Mouse (Mus musculus): Measurements from ENCODE around the gene Ank3. TPM values are rescaled to one million over a fixed set of nuclear protein-coding genes. Genes with fewer than 3 reads are reported as not detected.

Ank3 gene
- polyA plus RNA-seq, 1 experiment from 2014 or later, result 70.0 TPM

DNA sequence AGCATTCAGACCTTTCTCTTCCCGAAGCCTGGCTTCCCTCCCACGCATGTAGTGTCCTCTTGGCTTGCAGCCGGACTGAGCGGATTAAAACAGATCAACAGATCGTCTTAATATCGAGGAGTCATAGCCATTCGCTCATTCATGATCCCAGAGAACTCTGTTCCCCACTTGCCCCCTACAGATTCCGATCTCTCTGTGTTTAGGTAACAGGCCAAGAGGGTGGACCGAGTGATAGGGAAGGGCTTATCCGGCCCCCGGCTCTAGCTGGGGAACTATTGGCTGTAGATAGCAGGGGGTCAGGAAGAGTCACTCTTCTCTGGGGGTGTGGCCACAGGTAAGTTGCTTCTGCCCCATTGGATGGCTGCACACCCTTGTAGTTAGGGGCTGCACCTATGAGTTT is 525.7 kb downstream of the Ank3 start:
- peak overlapping the region; percentile 49 for H3K4me2 ChIP-seq (ENCODE audit: low read depth)
- H3K9ac ChIP-seq (ENCODE audit: low read length), result no peak overlapping the region
- H3K36me3 ChIP-seq (ENCODE audit: control insufficient read depth, insufficient read depth, low read length), result no peaks in the 10 kb centered on the region
- DNase-seq (ENCODE audit: low spot score) (no peak), ATAC-seq (ENCODE audit: insufficient read depth, low FRiP score, low TSS enrichment) (0 out of 2 replicates have a peak, but pooled peaks have one; percentile 27)
- H3K4me1 ChIP-seq (ENCODE audit: control insufficient read depth, insufficient read depth, low read length), result peaks cover 17% of the 10 kb centered on the region; the same call in 1 of the 2 replicates
- no peaks in the 10 kb centered on the region for H3K27me3 ChIP-seq (ENCODE audit: control insufficient read depth, insufficient read depth, low read length)
- H3K9me3 ChIP-seq (ENCODE audit: control insufficient read depth, low read length), result no peaks in the 10 kb centered on the region
- H3K27ac ChIP-seq (ENCODE audit: low read depth, low read length), result no peak overlapping the region
- no peak overlapping the region for H3K4me3 ChIP-seq (ENCODE audit: low read depth, low read length)
- WGBS, result 5% methylated on average over 11 of the region's 11 CpGs

DNA sequence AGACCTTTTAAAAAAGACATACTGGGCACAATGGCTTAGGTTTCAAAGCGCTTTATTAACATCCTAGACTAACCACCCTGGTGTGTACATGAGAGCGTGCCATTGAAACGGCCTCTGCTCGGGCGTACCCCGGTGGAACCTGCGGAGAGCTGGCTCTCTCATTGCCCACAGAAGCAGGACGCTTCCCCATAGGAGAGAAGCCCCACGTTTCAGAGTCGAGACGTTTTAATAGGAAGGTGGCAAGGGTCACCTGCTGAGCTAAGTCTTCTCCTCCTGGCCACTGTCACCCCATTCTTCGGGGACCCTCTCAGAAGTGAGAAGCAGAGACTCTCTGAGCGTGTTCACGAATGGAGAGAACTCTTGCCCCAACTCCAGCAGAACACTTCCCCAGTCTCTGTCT is 526.3 kb downstream of the Ank3 start:
- peaks cover 17% of the 10 kb centered on the region; the same call in 1 of the 2 replicates for H3K4me1 ChIP-seq (ENCODE audit: control insufficient read depth, insufficient read depth, low read length)
- H3K4me3 ChIP-seq (ENCODE audit: low read depth, low read length), result peak overlapping the region; percentile 22
- 1% methylated on average over 14 of the region's 14 CpGs for WGBS
- no peak for DNase-seq (ENCODE audit: low spot score)
- ATAC-seq (ENCODE audit: insufficient read depth, low FRiP score, low TSS enrichment), result peak; percentile 35; the same call in 1 of the 2 replicates
- no peaks in the 10 kb centered on the region for H3K36me3 ChIP-seq (ENCODE audit: control insufficient read depth, insufficient read depth, low read length)
- no peaks in the 10 kb centered on the region for H3K27me3 ChIP-seq (ENCODE audit: control insufficient read depth, insufficient read depth, low read length)
- peak overlapping the region; percentile 49 for H3K4me2 ChIP-seq (ENCODE audit: low read depth)
- no peaks in the 10 kb centered on the region for H3K9me3 ChIP-seq (ENCODE audit: control insufficient read depth, low read length)
- H3K9ac ChIP-seq (ENCODE audit: low read length), result no peak overlapping the region
- no peak overlapping the region for H3K27ac ChIP-seq (ENCODE audit: low read depth, low read length)

DNA sequence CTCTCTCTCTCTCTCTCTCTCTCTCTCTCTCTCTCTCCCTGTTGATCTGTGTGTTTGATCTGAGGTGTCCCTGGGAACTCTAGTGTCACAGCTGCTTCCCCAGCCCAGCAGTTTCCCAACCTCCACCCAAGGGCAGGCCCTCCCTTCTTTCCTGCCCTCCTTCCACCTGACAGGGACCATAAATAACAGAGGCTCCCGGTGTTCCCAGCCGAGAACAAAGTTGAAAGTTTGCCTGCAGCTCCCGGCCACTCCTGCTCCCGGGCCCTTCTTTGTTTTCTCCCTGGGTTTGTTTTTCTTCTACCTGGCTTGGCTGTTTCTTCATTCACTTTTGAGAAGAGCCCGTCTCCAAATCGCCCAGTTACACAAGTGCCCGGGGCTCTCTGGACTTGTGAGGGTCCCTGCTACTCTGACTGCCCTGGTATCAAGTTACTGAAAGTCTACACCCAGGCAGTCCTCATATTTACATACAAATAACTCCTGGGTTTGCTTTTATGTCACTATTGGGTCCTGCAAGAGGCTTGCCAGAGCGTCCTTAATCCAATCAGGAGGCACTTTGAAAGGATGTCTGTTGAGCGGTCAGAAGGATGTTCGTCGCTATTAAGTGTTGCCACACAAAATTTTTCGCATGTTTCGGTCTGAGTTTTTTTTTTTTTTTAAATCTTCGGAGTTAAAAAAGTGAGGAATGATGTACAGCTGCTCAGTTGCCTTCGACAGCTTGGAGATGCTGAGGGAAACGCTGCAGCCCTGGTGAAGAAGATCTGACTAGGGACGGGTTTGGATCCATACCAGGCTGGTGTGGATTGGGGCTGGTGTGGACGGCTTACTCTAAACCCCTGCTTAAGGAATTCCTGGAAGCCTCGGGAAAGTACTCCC is 526.9 kb downstream of the Ank3 start:
- ATAC-seq (ENCODE audit: insufficient read depth, low FRiP score, low TSS enrichment), result peak; percentile 80
- DNase-seq (ENCODE audit: low spot score), result peak; percentile 65
- Histone ChIP-seq H3K4me1 (ENCODE audit: control insufficient read depth, insufficient read depth, low read length) (peaks cover 17% of the 10 kb centered on the region; the same call in 1 of the 2 replicates), H3K36me3 (ENCODE audit: control insufficient read depth, insufficient read depth, low read length) (no peaks in the 10 kb centered on the region), H3K9ac (ENCODE audit: low read length) (0 out of 2 replicates have a peak overlapping the region, but pooled peaks have one; percentile 30), H3K9me3 (ENCODE audit: control insufficient read depth, low read length) (no peaks in the 10 kb centered on the region), H3K4me3 (ENCODE audit: low read depth, low read length) (peak overlapping the region; percentile 30), H3K4me2 (ENCODE audit: low read depth) (peak overlapping the region; percentile 49), H3K27me3 (ENCODE audit: control insufficient read depth, insufficient read depth, low read length) (no peaks in the 10 kb centered on the region), H3K27ac (ENCODE audit: low read depth, low read length) (peak overlapping the region; percentile 47)
- under 1% methylated on average over 19 of the region's 19 CpGs for WGBS

DNA sequence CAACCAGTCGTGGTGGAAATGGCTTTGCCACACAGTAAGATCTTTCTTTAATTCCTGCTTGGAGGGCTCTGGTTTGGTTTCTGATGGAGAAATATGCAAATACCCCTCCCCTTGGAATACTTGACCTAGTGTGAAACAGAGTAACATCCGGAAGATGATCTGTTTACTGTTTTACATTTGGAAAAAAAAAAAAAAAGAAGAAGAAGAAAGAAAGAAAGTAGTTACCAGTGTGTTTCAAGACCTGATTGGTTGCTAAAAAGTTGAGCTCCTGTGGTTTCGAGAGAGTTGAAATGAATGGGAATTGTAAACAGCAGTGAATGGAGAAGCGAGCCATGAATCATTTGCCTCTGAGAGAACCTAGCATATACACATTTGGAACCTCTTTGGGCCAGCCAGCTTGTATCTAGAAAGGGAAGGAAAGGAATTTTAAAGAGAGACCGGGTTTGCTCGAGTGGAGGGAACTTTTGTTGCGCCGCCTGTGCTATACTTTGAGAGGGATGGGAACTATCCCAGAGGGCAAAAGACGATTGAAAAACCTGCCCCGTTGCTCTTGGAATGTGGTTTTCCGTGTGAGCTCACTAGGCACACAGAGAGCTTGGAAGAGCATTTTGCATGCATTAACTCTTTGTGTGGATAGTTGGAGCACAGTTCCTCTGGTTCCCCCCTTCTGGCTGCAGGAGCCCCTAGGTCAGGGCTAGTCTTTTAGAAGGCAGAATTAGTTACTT is 527.7 kb downstream of the Ank3 start:
- ATAC-seq (ENCODE audit: insufficient read depth, low FRiP score, low TSS enrichment) (no peak), DNase-seq (ENCODE audit: low spot score) (peak; percentile 44)
- Histone ChIP-seq H3K36me3 (ENCODE audit: control insufficient read depth, insufficient read depth, low read length) (no peaks in the 10 kb centered on the region), H3K9me3 (ENCODE audit: control insufficient read depth, low read length) (no peaks in the 10 kb centered on the region), H3K4me3 (ENCODE audit: low read depth, low read length) (peak overlapping the region; percentile 30), H3K4me2 (ENCODE audit: low read depth) (peak overlapping the region; percentile 49), H3K9ac (ENCODE audit: low read length) (peak overlapping the region; percentile 41), H3K4me1 (ENCODE audit: control insufficient read depth, insufficient read depth, low read length) (peaks cover 17% of the 10 kb centered on the region; the same call in 1 of the 2 replicates), H3K27ac (ENCODE audit: low read depth, low read length) (peak overlapping the region; percentile 58), H3K27me3 (ENCODE audit: control insufficient read depth, insufficient read depth, low read length) (no peaks in the 10 kb centered on the region)
- under 1% methylated on average over 11 of the region's 11 CpGs for WGBS

DNA sequence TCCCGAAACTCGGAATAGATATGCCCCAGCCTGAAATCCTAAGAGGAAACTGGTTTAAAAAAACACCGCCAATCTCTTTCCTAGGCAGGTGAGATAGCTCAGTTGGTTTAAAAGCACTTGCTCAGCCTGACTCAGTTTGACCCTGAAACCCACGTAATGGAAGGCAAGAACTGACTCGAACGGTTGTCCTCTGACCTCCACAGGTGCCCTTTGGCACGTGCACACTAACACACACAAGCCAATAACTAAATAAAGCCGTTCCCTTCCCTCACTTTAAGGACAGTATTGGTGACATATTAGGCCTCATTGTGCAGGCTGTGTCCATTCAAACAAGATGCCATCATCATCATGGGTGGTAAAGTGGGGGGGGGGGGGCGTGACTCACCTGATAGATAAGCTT is 528.4 kb downstream of the Ank3 start:
- Histone ChIP-seq H3K9ac (ENCODE audit: low read length) (peak overlapping the region; percentile 41), H3K36me3 (ENCODE audit: control insufficient read depth, insufficient read depth, low read length) (no peaks in the 10 kb centered on the region), H3K4me2 (ENCODE audit: low read depth) (peak overlapping the region; percentile 49), H3K27me3 (ENCODE audit: control insufficient read depth, insufficient read depth, low read length) (no peaks in the 10 kb centered on the region), H3K27ac (ENCODE audit: low read depth, low read length) (peak overlapping the region; percentile 58), H3K4me3 (ENCODE audit: low read depth, low read length) (peak overlapping the region; percentile 30), H3K4me1 (ENCODE audit: control insufficient read depth, insufficient read depth, low read length) (peaks cover 17% of the 10 kb centered on the region; the same call in 1 of the 2 replicates), H3K9me3 (ENCODE audit: control insufficient read depth, low read length) (no peaks in the 10 kb centered on the region)
- 3% methylated on average over 9 of the region's 9 CpGs for WGBS
- DNase-seq (ENCODE audit: low spot score) (no peak), ATAC-seq (ENCODE audit: insufficient read depth, low FRiP score, low TSS enrichment) (no peak)

DNA sequence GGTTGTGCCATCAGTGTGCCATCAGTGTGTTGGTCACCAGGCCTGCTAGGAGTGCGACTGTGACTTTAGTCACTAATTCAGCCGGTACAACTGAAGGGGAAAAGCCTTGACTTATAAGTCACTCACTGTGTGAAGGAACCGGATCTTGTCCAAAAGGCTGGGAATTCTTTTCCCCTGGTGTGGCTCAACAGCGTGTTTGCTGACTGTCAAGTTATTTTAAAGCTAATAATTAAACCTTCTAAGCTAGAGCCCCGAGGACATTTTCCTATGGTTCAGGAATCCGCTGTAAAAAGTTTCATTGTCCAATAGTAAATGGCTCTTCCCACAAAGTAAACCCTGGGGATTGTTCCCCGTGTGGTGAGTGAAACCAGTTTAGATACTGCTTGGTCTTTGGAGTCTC is 529.8 kb downstream of the Ank3 start:
- ATAC-seq (ENCODE audit: insufficient read depth, low FRiP score, low TSS enrichment), result no peak
- Histone ChIP-seq H3K4me1 (ENCODE audit: control insufficient read depth, insufficient read depth, low read length) (peaks cover 17% of the 10 kb centered on the region; the same call in 1 of the 2 replicates), H3K9ac (ENCODE audit: low read length) (no peak overlapping the region), H3K4me2 (ENCODE audit: low read depth) (no peak overlapping the region), H3K36me3 (ENCODE audit: control insufficient read depth, insufficient read depth, low read length) (no peaks in the 10 kb centered on the region), H3K27ac (ENCODE audit: low read depth, low read length) (no peak overlapping the region), H3K27me3 (ENCODE audit: control insufficient read depth, insufficient read depth, low read length) (no peaks in the 10 kb centered on the region), H3K9me3 (ENCODE audit: control insufficient read depth, low read length) (no peaks in the 10 kb centered on the region), H3K4me3 (ENCODE audit: low read depth, low read length) (no peak overlapping the region)
- DNase-seq (ENCODE audit: low spot score), result no peak
- 43% methylated on average over 7 of the region's 7 CpGs for WGBS

DNA sequence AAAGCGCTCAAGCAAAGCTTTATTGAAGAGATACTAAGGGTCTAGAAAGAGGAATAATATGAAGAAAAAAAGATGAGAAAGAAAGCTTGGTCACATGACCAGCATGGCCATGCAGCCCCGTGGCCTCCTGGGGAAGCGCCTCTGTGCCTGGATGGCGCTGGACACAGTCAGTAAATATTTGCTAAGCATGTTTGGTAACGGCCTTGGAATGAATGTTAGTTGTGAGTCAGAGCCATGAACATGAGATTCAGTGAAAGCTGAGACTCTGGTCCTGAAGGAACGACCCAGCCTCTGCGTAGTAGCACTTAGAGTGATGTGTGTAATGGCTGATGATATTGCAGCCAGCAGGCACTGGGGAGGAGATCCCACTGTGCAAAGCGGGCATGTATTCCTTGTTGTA is 531.9 kb downstream of the Ank3 start:
- DNase-seq (ENCODE audit: low spot score) (no peak), ATAC-seq (ENCODE audit: insufficient read depth, low FRiP score, low TSS enrichment) (no peak)
- Histone ChIP-seq H3K36me3 (ENCODE audit: control insufficient read depth, insufficient read depth, low read length) (no peaks in the 10 kb centered on the region), H3K4me1 (ENCODE audit: control insufficient read depth, insufficient read depth, low read length) (peaks cover 9% of the 10 kb centered on the region; the same call in 1 of the 2 replicates), H3K27ac (ENCODE audit: low read depth, low read length) (no peak overlapping the region), H3K4me3 (ENCODE audit: low read depth, low read length) (no peak overlapping the region), H3K9ac (ENCODE audit: low read length) (no peak overlapping the region), H3K9me3 (ENCODE audit: control insufficient read depth, low read length) (no peaks in the 10 kb centered on the region), H3K27me3 (ENCODE audit: control insufficient read depth, insufficient read depth, low read length) (no peaks in the 10 kb centered on the region), H3K4me2 (ENCODE audit: low read depth) (no peak overlapping the region)
- WGBS, result 92% methylated on average over 8 of the region's 8 CpGs

DNA sequence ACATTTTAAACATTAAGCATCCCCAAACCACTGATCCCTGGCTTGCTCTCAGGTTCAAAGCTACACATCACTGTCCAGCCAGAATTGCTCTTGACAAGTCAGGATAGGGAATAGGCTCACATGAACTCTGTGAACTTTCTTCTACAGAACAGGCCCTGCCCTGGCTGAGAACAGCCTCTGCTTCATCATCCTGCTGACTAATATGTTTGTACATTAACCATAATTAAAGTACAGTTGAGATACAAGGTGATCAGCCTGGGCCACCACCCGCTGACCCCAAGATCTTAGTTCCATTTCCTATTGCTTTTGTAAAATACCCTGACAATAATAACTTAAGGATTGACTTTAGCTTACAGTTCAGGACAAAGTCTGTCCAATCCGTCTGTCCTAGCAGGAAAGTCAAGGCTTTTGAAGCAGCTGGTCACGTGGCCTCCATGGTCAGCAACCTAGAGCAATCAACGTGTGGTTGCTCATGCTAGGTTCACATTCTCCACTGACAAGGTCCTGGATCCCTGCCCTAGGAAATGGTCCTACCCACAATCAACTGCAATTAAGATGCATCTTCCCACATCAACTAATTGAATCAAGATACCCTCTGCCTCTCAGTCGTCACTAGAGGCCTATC is 538.0 kb downstream of the Ank3 start:
- Histone ChIP-seq H3K9me3 (ENCODE audit: control insufficient read depth, low read length) (no peaks in the 10 kb centered on the region), H3K36me3 (ENCODE audit: control insufficient read depth, insufficient read depth, low read length) (0 out of 2 replicates have a peak, but pooled peaks cover 2% of the 10 kb centered on the region), H3K4me3 (ENCODE audit: low read depth, low read length) (no peak overlapping the region), H3K4me1 (ENCODE audit: control insufficient read depth, insufficient read depth, low read length) (no peaks in the 10 kb centered on the region), H3K9ac (ENCODE audit: low read length) (no peak overlapping the region), H3K27ac (ENCODE audit: low read depth, low read length) (no peak overlapping the region), H3K27me3 (ENCODE audit: control insufficient read depth, insufficient read depth, low read length) (no peaks in the 10 kb centered on the region), H3K4me2 (ENCODE audit: low read depth) (no peak overlapping the region)
- ATAC-seq (ENCODE audit: insufficient read depth, low FRiP score, low TSS enrichment), result no peak
- WGBS, result 93% methylated on average over 5 of the region's 5 CpGs
- DNase-seq (ENCODE audit: low spot score), result no peak

Measured in neural tube, embryonic 11.5 days (tissue).